Mouse (Mus musculus): Measurements from ENCODE around the gene Aqp1.
A peak's percentile ranks its signal among the peaks of the same experiment; 100 is the strongest.

Aqp1 gene

GRCm38 (mm10) chr6:55357636-55358031 is 21.4 kb downstream of the Aqp1 start:
- peak; percentile 67 to 80 for DNase-seq

- no peak for DNase-seq
Observed at GRCm38 (mm10) chr6:55358731-55359143, 22.5 kb downstream of the Aqp1 start.

- DNase-seq, result no peak
Observed at GRCm38 (mm10) chr6:55362663-55363062, 26.4 kb downstream of the Aqp1 start.

- no peak for DNase-seq
Observed at GRCm38 (mm10) chr6:55367126-55367525, 30.9 kb downstream of the Aqp1 start.

GRCm38 (mm10) chr6:55370831-55371230 is 34.6 kb downstream of the Aqp1 start:
- no peak for DNase-seq

GRCm38 (mm10) chr6:55376076-55376475 is 39.8 kb downstream of the Aqp1 start, which contains the start of gene Ghrhr:
Gene Ghrhr (plus strand): TSS chr6:55376295.
- DNase-seq, result no peak

- DNase-seq, result no peak
Observed at GRCm38 (mm10) chr6:55376511-55376910, 40.3 kb downstream of the Aqp1 start.

- DNase-seq, result no peak
Observed at GRCm38 (mm10) chr6:55377461-55377860, 41.2 kb downstream of the Aqp1 start.

GRCm38 (mm10) chr6:55379641-55380335 is 43.6 kb downstream of the Aqp1 start:
- DNase-seq, result peak; percentile 72 to 74

- no peak for DNase-seq
Observed at GRCm38 (mm10) chr6:55381966-55382365, 45.7 kb downstream of the Aqp1 start.

GRCm38 (mm10) chr6:55383897-55384296 is 47.7 kb downstream of the Aqp1 start:
- peak; percentile 78 to 80 for DNase-seq

GRCm38 (mm10) chr6:55384356-55384951 is 48.2 kb downstream of the Aqp1 start:
- DNase-seq, result no peak

- no peak for DNase-seq
Observed at GRCm38 (mm10) chr6:55388546-55389169, 52.4 kb downstream of the Aqp1 start.

GRCm38 (mm10) chr6:55389321-55389720 is 53.1 kb downstream of the Aqp1 start:
- DNase-seq, result no peak

- DNase-seq, result no peak
Observed at GRCm38 (mm10) chr6:55391814-55392213, 55.6 kb downstream of the Aqp1 start.

GRCm38 (mm10) chr6:55392453-55392852 is 56.2 kb downstream of the Aqp1 start:
- peak; percentile 91 for DNase-seq

GRCm38 (mm10) chr6:55394854-55395253 is 58.6 kb downstream of the Aqp1 start:
- no peak for DNase-seq

GRCm38 (mm10) chr6:55396176-55396575 is 59.9 kb downstream of the Aqp1 start:
- peak; percentile 54 to 69 for DNase-seq

- DNase-seq, result peak; percentile 39 to 44
Observed at GRCm38 (mm10) chr6:55396622-55397041, 60.4 kb downstream of the Aqp1 start.

Measured in kidney, postnatal 4 days (tissue).